Mouse (Mus musculus) CD4-positive, CD25-positive, alpha-beta regulatory T cell (primary cell): Measurements from ENCODE around the gene Dnajb4. TPM values are rescaled to one million over a fixed set of nuclear protein-coding genes. Genes with fewer than 3 reads are reported as not detected.

Source experiments
- polyA plus RNA-seq: library from polyadenylated mRNA; unstranded; fragments of 100-300 nt; shearing (Covaris generic); gene quantifications from one replicate; pipeline ENCODE4 v1.2.1, GENCODE M21; 2017

Dnajb4 gene
- 11.9 TPM for polyA plus RNA-seq

GRCm38 (mm10) chr3:152209967-152210634, at the start of gene Dnajb4, which contains the start of gene Fubp1:
Dnajb4 (minus strand) TSS chr3:152210302.
Fubp1 (plus strand) TSS chr3:152210422.

GRCm38 (mm10) chr3:152166099-152166423, 44.0 kb downstream of the Dnajb4 start, which contains the start of gene Gipc2:
Gipc2 (minus strand) TSS chr3:152166230.

Other genes starting within 250 kb of the Dnajb4 start
- gene Gipc2, start 44.1 kb downstream of the Dnajb4 start, polyA plus RNA-seq, result not detected
- 219 TPM for gene Fubp1, start 120 bp upstream of the Dnajb4 start, polyA plus RNA-seq
- 0.53 TPM for gene Nexn, start 56.0 kb upstream of the Dnajb4 start, polyA plus RNA-seq
- 18.7 TPM for gene Miga1, start 130.1 kb upstream of the Dnajb4 start, polyA plus RNA-seq
- gene Usp33, start 136.2 kb upstream of the Dnajb4 start, polyA plus RNA-seq, result 68.7 TPM
- gene Zzz3, start 185.2 kb upstream of the Dnajb4 start, polyA plus RNA-seq, result 60.3 TPM